Mouse (Mus musculus) megakaryocyte progenitor cell, adult 5-6 weeks (primary cell): Measurements from ENCODE around the gene Dcpp2. TPM values are rescaled to one million over a fixed set of nuclear protein-coding genes. Genes with fewer than 3 reads are reported as not detected.
"Not testable (repeated sequence)": the region's sequence is repeated elsewhere in the genome, so short reads cannot be mapped to it uniquely, and the experiment has no call there.

Source experiments
- ATAC-seq: replicated peaks from 2 replicates; pipeline ENCODE4 v1.8.0; 2016; ENCODE audit warnings: mild to moderate bottlenecking, moderate TSS enrichment, inconsistent platforms; ENCODE audit not compliant: poor library complexity
- total RNA-seq, 2 experiments: library from RNA; stranded (forward) in 1 of 2; stranded (reverse) in 1 of 2; fragments of 157-497, 149-512 nt in 1 of 2; fragments of 200-1000 nt in 1 of 2; gene quantifications; 2 replicates each; pipeline versions ENCODE4 v1.2.3 to v1.2.4; 2015 to 2017

Gene Dcpp2
- total RNA-seq (2015) (not detected in 2 replicates), total RNA-seq (2017) (not detected in 2 replicates)

DNA sequence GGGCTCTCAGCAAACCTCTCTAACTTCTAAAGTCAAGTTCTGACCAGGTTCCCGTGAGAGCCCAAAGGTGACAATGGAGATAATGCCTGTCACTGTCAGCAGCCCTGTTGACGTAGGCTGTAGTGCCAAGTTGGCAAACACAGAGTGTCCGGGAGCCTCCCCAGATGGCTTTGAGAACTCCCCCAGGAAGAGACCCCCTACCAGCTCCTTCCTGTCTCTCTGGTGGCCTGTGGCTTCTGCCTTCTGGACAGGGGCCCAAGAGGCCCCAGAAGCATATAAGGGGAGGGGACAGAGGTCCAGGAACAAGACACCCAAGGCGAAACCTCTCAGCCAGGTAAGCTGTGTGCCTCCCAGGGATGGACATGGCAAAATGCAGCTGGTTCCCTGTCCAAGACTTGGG lies at the start of gene Dcpp2, which contains the start of gene Dcpp1:
Dcpp2 (plus strand) TSS at position 305 of the 400 bp plus-strand sequence.
Dcpp1 (plus strand) TSS at position 301 of the 400 bp plus-strand sequence.
- ATAC-seq, result not testable (repeated sequence)

DNA sequence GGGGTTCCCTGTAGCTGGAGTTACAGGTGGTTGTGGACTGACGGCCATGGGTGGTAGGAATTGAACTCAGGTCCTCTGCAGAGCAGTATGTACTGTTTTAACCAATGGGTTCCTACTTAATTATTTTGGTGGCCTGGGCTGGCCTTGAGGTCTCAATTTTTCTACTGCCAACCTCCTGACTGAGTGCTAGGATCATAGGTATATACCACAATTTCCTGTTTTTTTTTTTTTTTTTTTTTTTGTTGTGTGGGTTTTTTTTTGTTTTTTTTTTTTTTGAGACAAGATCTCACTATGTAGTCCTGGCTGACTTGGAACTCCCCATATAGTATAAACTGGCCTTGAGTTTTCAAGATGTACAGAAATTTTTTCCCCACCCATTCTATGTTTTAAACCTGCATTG lies 49.5 kb upstream of the Dcpp2 start:
- no peak for ATAC-seq

- ATAC-seq, result no peak
Observed at GRCm38 (mm10) chr17:23836006-23836575, 44.6 kb upstream of the Dcpp2 start, which contains the start of gene Prss33. Gene Prss33, minus strand, starts transcription at chr17:23836056.

DNA sequence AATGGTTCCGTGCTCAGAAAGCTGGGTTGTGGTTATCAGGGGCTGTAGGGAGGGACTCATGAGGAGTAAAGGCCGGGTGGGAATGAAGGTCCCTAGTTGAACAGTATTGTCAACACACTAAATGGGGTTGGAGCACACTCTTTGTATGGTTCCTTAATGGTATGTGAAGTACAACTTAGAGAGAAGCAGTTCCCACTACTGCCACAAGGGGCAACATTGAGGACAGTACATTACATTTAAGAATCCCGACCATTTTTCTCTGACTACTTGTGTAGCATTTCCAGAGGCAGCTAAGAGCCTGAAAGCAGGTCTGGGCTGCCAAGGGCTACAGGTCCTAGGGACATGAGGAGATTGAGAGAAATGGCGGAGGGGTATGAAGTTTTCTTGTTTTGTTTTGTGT lies 39.5 kb upstream of the Dcpp2 start:
- ATAC-seq, result peak; percentile 86

DNA sequence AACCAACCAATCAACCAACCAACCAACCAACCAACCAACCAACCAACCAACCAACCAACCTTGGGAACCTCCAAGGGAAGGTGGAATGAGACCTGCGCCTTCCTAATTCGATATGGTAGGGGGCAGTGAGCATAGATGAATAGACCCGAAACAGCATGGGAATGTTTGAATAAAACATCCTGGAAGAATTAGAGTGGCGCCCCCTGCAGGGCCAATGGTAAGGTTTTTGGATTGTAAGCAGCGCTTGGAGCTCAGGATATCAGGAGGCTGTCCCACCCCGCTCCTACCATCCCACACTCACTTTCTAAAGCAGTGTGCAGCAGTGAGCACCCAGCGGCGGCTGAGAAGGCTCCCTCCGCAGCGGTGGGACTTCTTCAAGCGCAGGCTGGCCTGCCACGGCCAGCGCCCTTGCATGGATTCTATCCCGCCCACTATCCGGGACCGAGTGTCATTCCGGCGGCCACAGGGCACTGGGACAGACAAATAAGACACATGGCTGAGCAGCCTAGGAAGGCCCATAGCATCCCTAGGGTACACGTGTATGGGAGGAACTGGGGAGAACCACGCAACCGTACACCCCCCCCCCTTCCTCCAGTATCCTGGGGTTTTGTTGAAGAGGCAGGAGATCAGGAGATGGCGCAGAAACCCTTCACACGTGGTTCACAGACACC lies 37.4 kb upstream of the Dcpp2 start:
- ATAC-seq, result no peak

DNA sequence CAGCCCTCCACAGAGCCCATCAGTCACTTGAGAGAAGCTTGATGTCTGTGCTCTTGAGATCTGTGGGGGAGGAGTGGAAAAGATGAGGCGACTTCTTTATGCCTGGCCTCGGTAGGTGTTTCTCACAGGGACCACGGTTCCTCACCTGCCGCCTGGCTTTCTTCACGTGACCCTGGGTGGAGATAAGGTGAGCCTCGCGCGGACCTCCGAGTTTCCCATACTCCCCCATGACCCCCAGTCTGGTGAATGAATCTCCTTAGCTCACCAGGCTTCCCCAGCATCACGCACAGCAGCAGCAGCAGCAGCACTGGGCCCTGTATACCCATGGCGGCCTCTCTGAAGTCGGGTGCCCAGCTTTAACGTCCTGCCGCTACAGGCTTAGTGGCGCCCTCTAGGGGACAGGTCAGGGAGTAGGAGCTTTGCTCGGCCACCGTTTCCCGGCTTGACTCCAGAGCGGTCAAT lies 36.8 kb upstream of the Dcpp2 start, which contains the start of the genes Prss32 and Prss41:
Prss32 (plus strand) TSS at position 44 of the 462 bp plus-strand sequence.
Prss41 (minus strand) TSS at position 361 of the 462 bp plus-strand sequence.
- ATAC-seq, result peak; percentile 84

DNA sequence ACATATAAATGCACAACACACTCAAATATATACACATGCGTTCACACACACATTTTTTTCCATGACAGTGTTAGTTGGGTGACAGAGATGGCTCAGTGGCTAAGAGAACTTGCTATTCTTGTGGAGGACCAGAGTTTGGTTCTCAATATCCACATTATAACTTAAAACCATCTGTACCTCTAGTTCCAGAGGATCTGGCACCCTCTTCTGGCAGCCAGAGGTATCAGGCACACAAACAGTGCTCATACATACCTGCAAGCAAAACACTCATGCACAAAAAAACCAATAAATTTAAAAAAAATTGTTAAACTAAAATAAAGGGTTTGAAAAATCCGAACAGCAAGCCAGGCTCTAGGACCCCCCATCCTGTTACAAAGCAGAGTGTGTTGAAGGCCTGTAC lies 30.7 kb upstream of the Dcpp2 start:
- ATAC-seq, result 0 out of 2 replicates have a peak, but pooled peaks have one; percentile 49

- peak; percentile 75 for ATAC-seq
Observed at GRCm38 (mm10) chr17:23850853-23851749, 29.6 kb upstream of the Dcpp2 start.

DNA sequence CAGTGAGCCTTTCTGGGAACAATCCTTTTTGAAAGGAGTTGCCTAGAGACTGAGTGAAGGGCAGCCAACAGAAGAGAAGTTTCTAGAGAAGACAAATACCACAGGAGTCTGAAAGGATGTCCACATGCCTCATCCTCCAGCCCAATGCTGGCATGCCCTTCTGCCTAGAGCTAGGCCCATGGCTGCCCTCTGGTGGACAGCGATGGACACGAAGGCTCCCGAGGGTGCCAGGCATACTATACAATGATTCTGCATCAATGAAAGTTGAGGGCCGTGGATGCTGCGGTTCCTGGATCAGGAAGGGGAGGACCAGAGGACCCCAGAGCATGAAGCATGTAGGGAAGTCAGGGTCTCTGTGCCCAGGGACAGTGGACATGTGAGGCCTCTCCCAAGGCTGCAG lies 27.4 kb upstream of the Dcpp2 start:
- peak; percentile 86 for ATAC-seq

GRCm38 (mm10) chr17:23854229-23854765 lies 26.4 kb upstream of the Dcpp2 start:
- no peak for ATAC-seq

- no peak for ATAC-seq
Observed at GRCm38 (mm10) chr17:23857193-23857592, 23.5 kb upstream of the Dcpp2 start.

GRCm38 (mm10) chr17:23857913-23858312 lies 22.8 kb upstream of the Dcpp2 start:
- no peak for ATAC-seq

GRCm38 (mm10) chr17:23862926-23863325 lies 17.8 kb upstream of the Dcpp2 start:
- ATAC-seq, result no peak

- ATAC-seq, result no peak
Observed at GRCm38 (mm10) chr17:23867756-23868155, 12.9 kb upstream of the Dcpp2 start, which contains the start of gene Prss21. Gene Prss21, plus strand, starts transcription at chr17:23868056.

DNA sequence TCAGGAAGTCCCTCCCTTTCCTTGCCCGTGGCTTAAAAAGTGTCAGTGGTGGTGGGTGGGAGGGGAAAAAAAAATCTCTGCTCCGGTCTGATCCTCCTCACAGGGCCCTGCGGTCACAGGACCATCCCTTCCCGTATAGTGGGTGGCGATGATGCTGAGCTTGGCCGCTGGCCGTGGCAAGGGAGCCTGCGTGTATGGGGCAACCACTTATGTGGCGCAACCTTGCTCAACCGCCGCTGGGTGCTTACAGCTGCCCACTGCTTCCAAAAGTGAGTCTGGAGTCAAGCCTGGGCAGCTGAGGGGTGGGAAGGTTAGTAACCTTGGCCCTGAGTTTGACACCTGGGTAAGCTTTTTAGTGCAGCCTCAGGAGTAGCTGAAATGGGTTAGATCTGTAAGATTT lies 12.2 kb upstream of the Dcpp2 start:
- peak; percentile 99 for ATAC-seq

- ATAC-seq, result peak; percentile 73
Observed at GRCm38 (mm10) chr17:23873884-23874856, 6.5 kb upstream of the Dcpp2 start.

DNA sequence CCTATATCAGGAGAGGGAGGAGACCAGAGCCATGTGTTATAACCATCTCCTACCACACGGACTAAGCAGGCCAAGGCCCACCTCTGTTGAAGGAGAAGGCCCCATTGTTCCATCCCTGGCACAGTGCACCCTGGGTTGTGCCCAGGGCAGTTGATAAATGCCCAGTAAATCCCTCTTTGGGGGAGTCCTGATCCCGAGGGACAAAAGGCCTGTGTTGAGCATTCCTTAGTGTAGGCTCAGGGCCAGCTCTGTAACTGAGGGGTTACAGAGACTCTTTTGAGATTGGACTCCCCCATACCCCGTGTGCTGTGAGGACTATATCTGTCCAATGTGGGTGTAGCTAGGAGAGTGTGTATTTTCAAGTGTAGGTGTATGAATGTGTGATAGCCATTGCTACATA lies 3.9 kb upstream of the Dcpp2 start:
- ATAC-seq, result no peak

GRCm38 (mm10) chr17:23877166-23877565 lies 3.5 kb upstream of the Dcpp2 start:
- ATAC-seq, result no peak

- ATAC-seq, result not testable (repeated sequence)
Observed at GRCm38 (mm10) chr17:23917158-23917557, 36.5 kb downstream of the Dcpp2 start, which contains the start of gene Dcpp3. Gene Dcpp3, plus strand, starts transcription at chr17:23917458.
